Mouse (Mus musculus): ENCODE data around the gene Gm20815.
"Not testable (repeated sequence)": the region's sequence is repeated elsewhere in the genome, so short reads cannot be mapped to it uniquely, and the experiment has no call there.

The Gm20815 gene

GRCm38 (mm10) chrY:8835069-8835468, at the start of gene Gm20815:
Gene Gm20815, minus strand, starts transcription at chrY:8835169.
- not testable (repeated sequence) for DNase-seq (ENCODE audit: low read depth, low spot score)

All from CD4-positive, CD25-positive, alpha-beta regulatory T cell, adult 2 months (primary cell).